Mouse (Mus musculus) forebrain, embryonic 16.5 days (tissue): ENCODE results near the gene Nrsn1. TPM values are rescaled to one million over a fixed set of nuclear protein-coding genes. Genes with fewer than 3 reads are reported as not detected.

Experiments
- ATAC-seq: fragments of 200-750 bp; cut with Nextera tagmentation; 2 replicates; pipeline ENCODE4 v1.8.0; 2017; ENCODE audit warnings: mild to moderate bottlenecking, moderate library complexity
- H3K27ac ChIP-seq: fragments of 300-500 bp; sonication (generic); 2 replicates; pipeline ENCODE4 v1.5.1; 2014; ENCODE audit warnings: low read length, control low read depth
- H3K27me3 ChIP-seq: fragments of 300-500 bp; sonication (generic); replicated peaks from 2 replicates; pipeline ENCODE4 v1.6.1; 2014; ENCODE audit warnings: low read length; ENCODE audit not compliant: control insufficient read depth, insufficient read depth
- H3K36me3 ChIP-seq: fragments of 300-500 bp; sonication (generic); 2 replicates; pipeline ENCODE4 v1.6.1; 2014; ENCODE audit not compliant: control insufficient read depth, insufficient read depth
- H3K4me1 ChIP-seq: fragments of 300-500 bp; sonication (generic); replicated peaks from 2 replicates; pipeline ENCODE4 v1.6.1; 2014; ENCODE audit warnings: low read length; ENCODE audit not compliant: control insufficient read depth, insufficient read depth
- H3K4me2 ChIP-seq: fragments of 300-500 bp; sonication (generic); 2 replicates; pipeline ENCODE4 v1.6.1; 2014; ENCODE audit warnings: mild to moderate bottlenecking, low read length, control low read depth
- H3K4me3 ChIP-seq: fragments of 300-500 bp; sonication (generic); replicated peaks from 2 replicates; pipeline ENCODE4 v1.5.1; 2014; ENCODE audit warnings: mild to moderate bottlenecking, low read length, control low read depth
- H3K9ac ChIP-seq: fragments of 300-500 bp; sonication (generic); replicated peaks from 2 replicates; pipeline ENCODE4 v1.6.1; 2014; ENCODE audit warnings: low read depth, low read length, control low read depth
- H3K9me3 ChIP-seq: fragments of 300-500 bp; sonication (generic); 2 replicates; pipeline ENCODE4 v1.6.1; 2016; ENCODE audit warnings: low read length; ENCODE audit not compliant: control insufficient read depth
- WGBS: fragments of 180-500 bp; shearing (Covaris S2); extraction: QIAGEN DNeasy Blood & Tissue Kit; methylation state at CpG from one replicate; pipeline ENCODE4 v1.1.7; 2014; 5-methylcytosine and 5-hydroxymethylcytosine counted together
- polyA plus RNA-seq: library from polyadenylated mRNA; unstranded; fragments of >200 nt; fragmentation: Nextera tagmentation; extraction: Ambion mirVana; gene quantifications from 2 replicates; pipeline ENCODE4 v1.2.1, GENCODE M21; 2015

Gene Nrsn1
- polyA plus RNA-seq, 1 experiment from 2014 or later, result 40.0 TPM

DNA sequence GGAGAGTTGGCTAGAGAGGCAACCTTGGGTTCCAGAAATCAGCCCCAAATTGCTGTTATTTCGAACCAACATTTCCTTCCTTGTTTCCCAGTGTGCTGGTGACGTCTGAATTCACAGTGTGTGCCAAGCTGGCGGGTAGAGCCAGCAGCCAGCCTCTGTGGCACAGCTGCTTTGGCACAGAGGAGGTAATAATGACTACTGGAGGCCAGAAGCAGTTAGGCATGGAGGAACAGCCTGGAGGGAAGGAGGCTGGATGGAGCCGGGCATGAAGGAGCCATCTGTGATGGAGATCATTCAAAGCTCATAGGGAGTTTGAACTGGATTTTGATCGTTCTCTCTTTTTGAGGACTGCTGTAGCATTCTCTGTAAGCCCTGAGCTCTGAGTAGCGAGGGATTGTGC, 12.7 kb downstream of the Nrsn1 start:
- peak; percentile 64; the same call in 1 of the 2 replicates for ATAC-seq
- H3K27me3 ChIP-seq, result no peaks in the 10 kb centered on the region
- H3K4me1 ChIP-seq, result no peaks in the 10 kb centered on the region
- H3K4me2 ChIP-seq, result no peak overlapping the region
- no peaks in the 10 kb centered on the region for H3K36me3 ChIP-seq
- H3K4me3 ChIP-seq, result no peak overlapping the region
- no peaks in the 10 kb centered on the region for H3K9me3 ChIP-seq
- 76% methylated on average over 6 of the region's 6 CpGs for WGBS
- no peak overlapping the region for H3K27ac ChIP-seq
- no peak overlapping the region for H3K9ac ChIP-seq

DNA sequence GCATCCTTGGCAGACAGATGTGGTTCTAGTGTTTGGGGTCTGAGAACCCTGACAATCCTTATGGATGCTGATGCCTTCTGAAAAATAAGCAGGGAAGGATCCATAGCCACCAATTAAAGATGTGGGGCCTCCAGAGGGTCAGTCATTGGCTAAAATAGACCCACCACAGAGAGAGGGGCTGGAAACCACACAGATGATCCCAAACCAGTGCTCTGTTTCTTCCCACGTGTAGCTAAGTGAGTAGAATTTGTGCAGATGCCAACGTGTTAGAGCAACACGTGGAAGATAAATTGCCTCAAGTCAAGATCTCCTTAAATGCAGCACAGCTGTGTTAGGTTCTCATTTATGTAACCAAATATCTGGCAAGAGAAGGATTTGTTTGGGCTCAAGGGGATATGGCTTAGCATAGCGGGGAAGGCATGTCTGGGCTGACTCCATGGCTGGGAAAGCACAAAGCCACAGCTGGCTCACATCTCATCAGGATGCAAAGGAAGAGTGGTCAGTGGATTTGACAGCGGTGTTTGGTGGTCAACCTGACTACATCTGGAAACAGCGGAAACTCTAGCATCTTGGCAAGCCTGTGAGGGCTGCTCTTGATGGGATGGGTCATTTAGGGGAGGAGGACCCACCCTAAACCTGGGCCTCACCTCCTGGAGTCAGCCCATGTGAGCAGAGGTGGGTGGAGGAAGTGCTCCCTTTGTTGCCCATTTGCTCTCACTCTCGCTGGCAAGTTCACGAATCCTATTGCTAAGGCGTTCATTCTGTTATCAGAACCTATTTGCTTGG, 15.6 kb downstream of the Nrsn1 start:
- Histone ChIP-seq H3K4me3 (no peak overlapping the region), H3K9me3 (no peaks in the 10 kb centered on the region), H3K27ac (no peak overlapping the region), H3K9ac (no peak overlapping the region), H3K36me3 (no peaks in the 10 kb centered on the region), H3K4me1 (no peaks in the 10 kb centered on the region), H3K27me3 (no peaks in the 10 kb centered on the region), H3K4me2 (no peak overlapping the region)
- WGBS, result 87% methylated on average over 9 of the region's 9 CpGs
- ATAC-seq, result no peak

DNA sequence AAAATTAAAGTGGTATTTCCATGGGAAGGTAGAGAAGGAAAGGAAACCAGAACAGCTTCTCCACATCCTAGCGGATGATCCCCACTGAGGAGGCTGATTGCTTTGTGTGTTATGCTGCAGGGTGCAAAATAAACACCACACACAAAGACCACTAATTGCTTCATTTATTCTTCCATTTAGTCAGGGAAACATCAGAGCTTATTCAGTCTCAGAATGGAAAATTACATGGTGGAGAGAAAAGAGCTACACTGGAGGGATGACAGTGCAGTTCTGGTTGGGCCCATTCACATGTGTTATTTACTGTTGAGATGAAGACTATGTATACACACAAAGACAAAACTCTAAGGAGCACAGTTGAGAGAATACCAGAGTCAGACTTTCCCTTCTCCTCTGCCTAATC, 18.4 kb downstream of the Nrsn1 start:
- no peak overlapping the region for H3K9ac ChIP-seq
- H3K4me2 ChIP-seq, result no peak overlapping the region
- no peaks in the 10 kb centered on the region for H3K36me3 ChIP-seq
- peak; percentile 91 for ATAC-seq
- H3K27me3 ChIP-seq, result no peaks in the 10 kb centered on the region
- 31% methylated on average over 1 of the region's 1 CpGs for WGBS
- no peaks in the 10 kb centered on the region for H3K4me1 ChIP-seq
- no peak overlapping the region for H3K27ac ChIP-seq
- H3K4me3 ChIP-seq, result no peak overlapping the region
- H3K9me3 ChIP-seq, result no peaks in the 10 kb centered on the region

DNA sequence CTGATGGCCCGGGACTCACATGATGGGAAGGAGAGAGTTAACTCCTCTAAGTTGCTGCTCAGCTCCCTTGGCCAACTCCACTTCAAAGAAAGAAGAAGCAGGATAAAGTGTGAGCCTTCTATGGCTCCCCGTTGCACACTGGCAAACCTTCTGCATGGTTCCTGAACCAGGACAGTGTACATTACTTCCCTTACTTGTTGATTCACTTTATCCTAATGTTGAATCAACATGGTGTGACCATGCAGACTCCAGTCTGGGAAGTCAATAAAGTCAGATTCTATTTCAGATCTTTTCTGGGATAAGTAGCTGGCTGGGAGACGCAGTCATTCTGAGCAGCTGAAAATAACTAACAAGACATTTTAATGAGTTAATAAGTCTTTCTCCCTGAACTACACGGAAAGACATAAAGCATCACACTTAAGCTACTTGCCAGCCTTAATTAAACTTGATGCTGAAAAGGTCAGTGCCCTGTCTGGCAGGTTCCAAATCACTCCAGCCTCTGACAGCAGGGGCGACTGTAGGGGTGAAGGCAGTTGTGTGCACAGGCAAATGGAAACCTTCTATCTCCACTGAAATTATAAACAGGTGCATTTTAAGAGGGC, 50.0 kb downstream of the Nrsn1 start:
- Histone ChIP-seq H3K9me3 (peaks cover 3% of the 10 kb centered on the region; the same call in 1 of the 2 replicates), H3K27me3 (no peaks in the 10 kb centered on the region), H3K4me3 (no peak overlapping the region), H3K4me1 (no peaks in the 10 kb centered on the region), H3K4me2 (no peak overlapping the region), H3K9ac (no peak overlapping the region), H3K27ac (no peak overlapping the region), H3K36me3 (no peaks in the 10 kb centered on the region)
- 64% methylated on average over 5 of the region's 5 CpGs for WGBS
- ATAC-seq, result no peak

DNA sequence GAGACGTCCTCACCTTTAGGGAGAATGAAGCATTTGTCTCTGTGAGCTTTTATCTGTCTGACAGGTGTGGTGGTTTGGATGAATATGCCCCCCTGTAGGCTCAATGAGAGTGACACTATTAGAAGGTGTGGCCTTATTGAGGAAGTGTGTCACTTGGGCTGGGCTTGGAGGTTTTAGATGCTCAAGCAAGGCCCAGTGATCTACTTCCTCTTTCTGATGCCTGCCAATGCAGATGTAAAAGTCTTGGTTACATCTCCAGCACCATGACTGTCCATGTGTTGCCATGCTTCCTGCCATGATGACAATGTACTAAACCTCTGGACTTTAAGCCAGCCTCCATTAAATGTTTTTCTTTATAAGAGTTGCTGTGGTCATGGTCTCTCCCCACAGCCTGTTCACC, 51.9 kb downstream of the Nrsn1 start:
- Histone ChIP-seq H3K9me3 (peaks cover 3% of the 10 kb centered on the region; the same call in 1 of the 2 replicates), H3K9ac (no peak overlapping the region), H3K4me2 (no peak overlapping the region), H3K4me1 (no peaks in the 10 kb centered on the region), H3K4me3 (no peak overlapping the region), H3K36me3 (no peaks in the 10 kb centered on the region), H3K27ac (no peak overlapping the region), H3K27me3 (no peaks in the 10 kb centered on the region)
- 85% methylated on average over 1 of the region's 1 CpGs for WGBS
- ATAC-seq, result no peak

DNA sequence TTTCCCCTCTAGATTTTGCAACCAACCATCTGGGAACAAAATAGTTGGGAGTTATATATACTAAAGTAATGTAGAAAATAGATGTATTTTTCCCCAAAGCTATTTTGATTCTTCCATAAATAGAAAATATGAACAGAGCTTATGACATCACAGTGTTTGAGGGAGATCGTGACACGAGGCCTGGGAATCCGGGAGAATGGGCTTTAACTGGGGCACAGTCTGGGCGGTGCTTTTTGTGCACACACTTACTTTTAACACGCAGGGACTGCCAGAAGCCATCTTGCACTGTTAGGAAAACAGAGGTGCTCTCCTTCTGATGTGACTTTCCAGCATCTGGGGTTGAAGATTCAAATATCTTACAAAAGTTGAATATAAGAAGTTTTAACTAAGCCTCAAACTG, 63.4 kb downstream of the Nrsn1 start:
- 88% methylated on average over 5 of the region's 5 CpGs for WGBS
- H3K9ac ChIP-seq, result no peak overlapping the region

More for the DNA sequence above, 63.4 kb downstream of the Nrsn1 start:
- H3K4me3 ChIP-seq, result no peak overlapping the region
- H3K4me1 ChIP-seq, result no peaks in the 10 kb centered on the region
- no peak overlapping the region for H3K27ac ChIP-seq
- H3K9me3 ChIP-seq, result no peaks in the 10 kb centered on the region
- no peak for ATAC-seq
- H3K27me3 ChIP-seq, result no peaks in the 10 kb centered on the region
- no peaks in the 10 kb centered on the region for H3K36me3 ChIP-seq
- no peak overlapping the region for H3K4me2 ChIP-seq

Other genes starting within 250 kb of the Nrsn1 start
- gene Dcdc2a, start 214.5 kb downstream of the Nrsn1 start, polyA plus RNA-seq, result 1.4 and 1.9 TPM in 2 replicates